Mouse (Mus musculus): ENCODE data around the gene Rpl29.

DNA sequence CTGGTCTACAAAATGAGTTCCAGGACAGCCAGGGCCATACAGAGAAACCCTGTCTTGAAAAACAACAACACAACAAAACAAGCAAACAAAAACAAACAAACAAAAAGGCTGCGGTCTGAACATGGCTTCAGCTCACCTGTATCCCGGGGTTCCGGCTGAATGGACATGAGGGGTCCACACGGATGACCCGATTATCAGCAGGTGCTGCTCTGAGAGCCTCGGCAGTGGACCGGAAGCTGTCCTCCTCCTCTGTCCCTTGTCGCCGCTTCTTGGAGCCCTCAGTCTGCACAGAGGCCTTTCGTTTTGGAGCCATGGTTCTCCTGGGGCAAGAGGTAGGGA lies 46.4 kb downstream of the Rpl29 start, which contains the start of gene Rrp9:
- TF ChIP-seq CTCF (IDR thresholded peaks at IDR 0.05; ENCODE audit: low read depth, low read length) (no peak), EP300 (IDR thresholded peaks at IDR 0.05; ENCODE audit: insufficient read depth, low read depth, low read length) (no peak), POLR2A (IDR thresholded peaks at IDR 0.05; ENCODE audit: insufficient read depth, low read length) (no peak)
